Mouse (Mus musculus): ENCODE results near the gene Gatad2b.

DNA sequence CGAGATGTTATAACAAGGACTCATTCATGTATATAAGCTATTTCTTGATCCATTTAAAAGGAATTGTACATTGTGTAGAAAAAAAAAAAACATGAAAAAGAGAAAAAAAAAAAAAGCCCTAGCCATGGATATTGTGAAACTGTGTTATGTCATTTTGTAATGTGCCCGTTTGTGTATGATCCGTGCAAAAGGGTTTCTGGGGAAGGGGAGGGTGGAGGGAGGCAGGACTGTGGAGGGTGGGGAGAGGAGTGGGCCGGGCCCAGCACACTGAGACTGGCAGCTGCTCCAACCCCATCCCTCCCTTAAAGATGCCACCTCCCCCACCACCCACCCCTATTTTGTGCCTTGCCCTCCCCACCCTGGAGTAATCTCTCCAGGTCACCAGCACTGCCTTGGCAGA is 68.5 kb downstream of the Gatad2b start:
- TF ChIP-seq CTCF (IDR thresholded peaks at IDR 0.05; ENCODE audit: control insufficient read depth, insufficient read depth, insufficient read length) (no peak), MAX (IDR thresholded peaks at IDR 0.05) (no peak)

Measured in C2C12 (cell line).